Mouse (Mus musculus): ENCODE measurements around the gene Rasgef1b. TPM values are rescaled to one million over a fixed set of nuclear protein-coding genes. Genes with fewer than 3 reads are reported as not detected.

The Rasgef1b gene
- polyA plus RNA-seq, 1 experiment from 2014 or later: 13.3 TPM

DNA sequence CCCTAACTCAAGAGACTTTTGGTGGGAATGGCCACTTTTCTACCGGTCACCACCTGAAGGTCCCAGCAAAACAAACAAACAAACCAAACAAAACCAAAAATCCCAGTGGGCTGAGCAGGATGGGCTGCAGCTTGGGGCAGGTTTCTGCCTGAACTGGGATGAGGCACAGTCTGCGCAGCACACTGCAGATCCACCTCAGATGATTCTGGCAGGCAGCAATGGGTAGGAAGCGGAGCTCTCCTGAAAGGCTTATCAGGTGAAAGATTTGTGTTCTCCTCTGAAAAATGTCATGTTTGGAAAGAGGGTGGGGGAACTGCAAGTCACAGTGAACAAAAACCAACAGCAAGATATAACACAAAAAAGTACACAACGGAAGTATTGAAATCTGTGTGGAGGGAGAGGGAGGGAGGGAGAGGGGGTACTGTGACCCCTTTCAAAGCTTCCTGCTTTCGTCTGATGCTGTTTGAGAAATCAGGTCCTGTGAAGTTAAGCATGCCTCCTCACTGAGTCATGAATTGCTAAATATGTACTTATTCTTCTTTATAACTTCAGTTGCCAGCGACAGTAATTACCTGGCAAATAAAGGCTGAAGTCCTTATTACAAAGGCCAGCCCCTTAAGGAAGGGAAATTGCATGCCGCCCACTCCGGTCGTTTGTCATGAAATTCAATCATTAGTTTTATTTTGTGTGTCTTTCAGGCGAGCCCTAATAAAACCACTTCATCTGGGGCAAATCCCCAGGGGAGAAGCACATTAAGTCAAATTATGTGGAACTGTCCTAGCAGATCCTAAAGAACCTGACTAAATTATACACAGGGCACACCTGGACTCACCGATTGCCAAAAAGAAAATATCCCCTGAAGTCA, 491.7 kb downstream of the Rasgef1b start:
- no peak overlapping the region for H3K9ac ChIP-seq (ENCODE audit: low read depth, low read length)
- no peak overlapping the region for H3K4me2 ChIP-seq
- H3K27ac ChIP-seq (ENCODE audit: low read depth, low read length): no peak overlapping the region
- H3K36me3 ChIP-seq (ENCODE audit: control insufficient read depth, insufficient read depth, low read length): peaks cover 29% of the 10 kb centered on the region
- WGBS: 83% methylated on average over 11 of the region's 11 CpGs
- ATAC-seq (replicated peaks; ENCODE audit: low FRiP score): no peak
- H3K4me1 ChIP-seq (replicated peaks; ENCODE audit: control insufficient read depth, insufficient read depth, low read length): no peaks in the 10 kb centered on the region
- no peak for DNase-seq (ENCODE audit: low spot score)
- H3K27me3 ChIP-seq (replicated peaks; ENCODE audit: control insufficient read depth, insufficient read depth, low read length): no peaks in the 10 kb centered on the region
- H3K9me3 ChIP-seq (ENCODE audit: control insufficient read depth, low read length): no peaks in the 10 kb centered on the region
- H3K4me3 ChIP-seq (ENCODE audit: low read depth, low read length): no peak overlapping the region

DNA sequence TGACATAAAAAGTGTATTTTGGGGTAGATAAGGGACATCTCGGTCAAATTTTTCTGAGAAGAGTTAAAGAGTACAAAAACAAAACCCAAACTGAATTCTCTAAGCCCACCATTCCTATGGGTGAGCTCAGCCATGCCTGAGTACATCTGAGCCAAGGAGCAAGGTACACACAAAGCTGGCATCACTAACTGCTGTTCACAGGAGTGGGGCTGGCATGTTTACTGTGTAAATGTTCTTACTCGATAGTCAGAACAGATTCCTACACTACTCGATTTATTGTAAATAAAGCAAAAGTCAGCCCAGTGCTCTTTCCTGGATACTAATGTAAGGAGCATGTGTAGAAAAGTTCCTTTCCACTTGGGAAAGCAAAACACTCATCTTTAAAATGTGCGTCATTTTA, 492.4 kb downstream of the Rasgef1b start:
- no peak overlapping the region for H3K4me3 ChIP-seq (ENCODE audit: low read depth, low read length)
- no peak for ATAC-seq (replicated peaks; ENCODE audit: low FRiP score)
- H3K9ac ChIP-seq (ENCODE audit: low read depth, low read length): no peak overlapping the region
- 84% methylated on average over 4 of the region's 4 CpGs for WGBS
- H3K9me3 ChIP-seq (ENCODE audit: control insufficient read depth, low read length): no peaks in the 10 kb centered on the region
- DNase-seq (ENCODE audit: low spot score): no peak
- H3K36me3 ChIP-seq (ENCODE audit: control insufficient read depth, insufficient read depth, low read length): peaks cover 30% of the 10 kb centered on the region
- no peaks in the 10 kb centered on the region for H3K27me3 ChIP-seq (replicated peaks; ENCODE audit: control insufficient read depth, insufficient read depth, low read length)
- no peak overlapping the region for H3K27ac ChIP-seq (ENCODE audit: low read depth, low read length)
- no peak overlapping the region for H3K4me2 ChIP-seq
- no peaks in the 10 kb centered on the region for H3K4me1 ChIP-seq (replicated peaks; ENCODE audit: control insufficient read depth, insufficient read depth, low read length)

DNA sequence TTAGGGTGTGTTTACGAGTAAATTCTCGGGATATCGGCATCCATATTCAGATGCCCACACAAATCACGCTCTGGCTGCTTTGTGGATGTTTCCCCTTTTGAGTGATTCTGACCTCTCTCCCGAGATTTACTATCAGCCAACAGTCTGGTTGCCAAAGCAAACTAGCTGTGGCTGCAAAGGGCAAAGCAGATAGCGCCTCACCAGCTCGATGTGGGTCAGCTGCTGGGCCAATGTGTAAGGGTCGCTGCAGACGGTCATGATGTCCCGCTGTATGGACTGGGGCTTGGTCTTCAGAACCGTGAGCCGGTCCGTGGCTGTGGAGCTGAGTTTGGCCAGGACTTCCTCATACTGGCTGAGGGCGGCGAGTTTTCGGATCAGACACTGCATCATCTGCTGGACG, 494.6 kb downstream of the Rasgef1b start:
- H3K9ac ChIP-seq (ENCODE audit: low read depth, low read length): no peak overlapping the region
- H3K27me3 ChIP-seq (replicated peaks; ENCODE audit: control insufficient read depth, insufficient read depth, low read length): no peaks in the 10 kb centered on the region
- WGBS: 86% methylated on average over 17 of the region's 17 CpGs
- no peak overlapping the region for H3K4me2 ChIP-seq
- DNase-seq (ENCODE audit: low spot score) (no peak), ATAC-seq (replicated peaks; ENCODE audit: low FRiP score) (no peak)
- H3K4me1 ChIP-seq (replicated peaks; ENCODE audit: control insufficient read depth, insufficient read depth, low read length): no peaks in the 10 kb centered on the region
- H3K4me3 ChIP-seq (ENCODE audit: low read depth, low read length): no peak overlapping the region
- H3K27ac ChIP-seq (ENCODE audit: low read depth, low read length): no peak overlapping the region
- no peaks in the 10 kb centered on the region for H3K9me3 ChIP-seq (ENCODE audit: control insufficient read depth, low read length)
- H3K36me3 ChIP-seq (ENCODE audit: control insufficient read depth, insufficient read depth, low read length): peaks cover 20% of the 10 kb centered on the region; the same call in 1 of the 2 replicates

DNA sequence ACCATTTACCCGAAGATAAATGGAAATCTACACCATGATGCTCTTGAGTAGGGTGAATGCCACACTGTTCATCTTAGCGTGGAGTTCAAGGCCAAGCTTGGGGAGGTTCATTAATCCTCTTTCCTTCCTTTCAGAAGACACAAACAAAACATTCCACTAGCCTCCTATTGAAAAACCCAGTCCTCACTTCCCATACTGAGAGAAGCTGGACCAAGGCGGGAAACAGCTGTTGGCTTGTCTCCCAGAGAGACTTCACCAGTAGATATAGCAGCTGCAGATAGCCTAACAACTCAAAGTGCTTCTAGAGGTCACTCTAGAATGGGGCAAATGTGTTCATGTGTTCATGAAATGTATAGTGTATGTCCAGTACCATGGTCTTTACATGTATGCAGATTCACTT, 495.7 kb downstream of the Rasgef1b start:
- Histone ChIP-seq H3K4me3 (ENCODE audit: low read depth, low read length) (no peak overlapping the region), H3K9me3 (ENCODE audit: control insufficient read depth, low read length) (no peaks in the 10 kb centered on the region), H3K27ac (ENCODE audit: low read depth, low read length) (no peak overlapping the region), H3K4me2 (no peak overlapping the region), H3K36me3 (ENCODE audit: control insufficient read depth, insufficient read depth, low read length) (peaks cover 23% of the 10 kb centered on the region; the same call in 1 of the 2 replicates), H3K27me3 (replicated peaks; ENCODE audit: control insufficient read depth, insufficient read depth, low read length) (no peaks in the 10 kb centered on the region), H3K4me1 (replicated peaks; ENCODE audit: control insufficient read depth, insufficient read depth, low read length) (no peaks in the 10 kb centered on the region), H3K9ac (ENCODE audit: low read depth, low read length) (no peak overlapping the region)
- ATAC-seq (replicated peaks; ENCODE audit: low FRiP score): no peak
- DNase-seq (ENCODE audit: low spot score): no peak
- 80% methylated on average over 3 of the region's 3 CpGs for WGBS

DNA sequence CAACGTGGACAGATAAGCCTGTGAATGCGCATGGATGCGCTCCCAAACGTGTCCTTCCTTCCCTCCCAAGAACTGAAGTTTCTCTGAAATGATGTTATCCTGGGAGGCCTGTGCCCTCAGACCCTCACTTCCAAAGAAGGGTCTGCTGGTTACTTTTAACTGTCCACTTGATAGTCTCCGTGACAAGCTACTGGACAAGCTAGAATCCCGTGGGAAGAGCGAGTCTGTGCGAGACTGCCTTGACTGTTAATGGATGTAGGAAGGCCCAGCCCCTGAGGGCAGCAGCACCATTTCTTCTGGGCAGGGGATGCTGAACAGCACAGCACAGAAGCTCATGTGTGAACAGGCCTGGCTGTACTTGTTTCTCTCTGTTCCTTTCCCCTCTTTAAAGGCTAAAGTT, 496.5 kb downstream of the Rasgef1b start:
- Histone ChIP-seq H3K4me1 (replicated peaks; ENCODE audit: control insufficient read depth, insufficient read depth, low read length) (no peaks in the 10 kb centered on the region), H3K27me3 (replicated peaks; ENCODE audit: control insufficient read depth, insufficient read depth, low read length) (no peaks in the 10 kb centered on the region), H3K9me3 (ENCODE audit: control insufficient read depth, low read length) (no peaks in the 10 kb centered on the region), H3K27ac (ENCODE audit: low read depth, low read length) (no peak overlapping the region), H3K4me3 (ENCODE audit: low read depth, low read length) (no peak overlapping the region), H3K9ac (ENCODE audit: low read depth, low read length) (no peak overlapping the region), H3K4me2 (no peak overlapping the region), H3K36me3 (ENCODE audit: control insufficient read depth, insufficient read depth, low read length) (peaks cover 28% of the 10 kb centered on the region)
- ATAC-seq (replicated peaks; ENCODE audit: low FRiP score) (no peak), DNase-seq (ENCODE audit: low spot score) (no peak)
- WGBS: 85% methylated on average over 8 of the region's 8 CpGs

DNA sequence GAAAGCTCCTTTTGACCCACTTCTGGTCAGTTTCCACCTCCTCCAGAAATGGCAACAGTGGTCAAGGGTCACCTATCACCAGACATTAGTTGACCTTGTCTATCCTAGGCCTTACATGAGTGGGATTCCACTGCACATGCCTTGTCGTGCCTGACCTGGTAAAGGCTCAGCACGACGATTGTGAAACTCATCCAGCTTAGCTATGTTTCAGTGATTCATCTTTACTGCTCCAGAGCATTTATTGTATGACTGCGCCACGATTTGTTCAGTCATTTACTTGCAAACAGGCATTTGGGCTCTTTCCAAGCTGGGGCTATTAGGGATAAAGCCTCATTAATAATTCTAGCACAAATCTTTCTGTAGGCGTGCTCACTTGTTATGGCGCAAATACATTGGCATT, 498.4 kb downstream of the Rasgef1b start:
- H3K9me3 ChIP-seq (ENCODE audit: control insufficient read depth, low read length): no peaks in the 10 kb centered on the region
- ATAC-seq (replicated peaks; ENCODE audit: low FRiP score): no peak
- peaks cover 33% of the 10 kb centered on the region for H3K36me3 ChIP-seq (ENCODE audit: control insufficient read depth, insufficient read depth, low read length)

DNA sequence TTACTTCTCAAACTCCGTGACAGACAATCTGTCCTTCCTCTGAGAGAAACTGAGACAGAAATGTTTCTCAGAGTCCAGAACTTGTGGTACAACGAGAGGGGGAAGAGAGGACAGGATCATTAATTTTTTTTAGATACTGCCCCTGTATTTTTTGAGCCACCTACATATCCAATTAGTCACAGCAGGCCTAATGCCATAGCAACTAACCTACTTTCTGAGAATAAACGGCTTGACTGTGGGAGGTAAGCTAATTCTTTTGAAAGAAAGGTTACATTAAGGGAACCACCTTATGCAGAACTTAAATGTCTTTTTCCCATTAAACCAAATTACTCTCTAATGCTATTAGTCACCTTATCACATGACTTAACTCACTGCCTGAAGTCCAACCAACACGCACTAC, 501.5 kb downstream of the Rasgef1b start:
- no peaks in the 10 kb centered on the region for H3K27me3 ChIP-seq (replicated peaks; ENCODE audit: control insufficient read depth, insufficient read depth, low read length)
- ATAC-seq (replicated peaks; ENCODE audit: low FRiP score) (no peak), DNase-seq (ENCODE audit: low spot score) (no peak)
- H3K4me1 ChIP-seq (replicated peaks; ENCODE audit: control insufficient read depth, insufficient read depth, low read length): no peaks in the 10 kb centered on the region
- H3K9me3 ChIP-seq (ENCODE audit: control insufficient read depth, low read length): no peaks in the 10 kb centered on the region
- H3K9ac ChIP-seq (ENCODE audit: low read depth, low read length): no peak overlapping the region
- H3K27ac ChIP-seq (ENCODE audit: low read depth, low read length): no peak overlapping the region
- no peak overlapping the region for H3K4me3 ChIP-seq (ENCODE audit: low read depth, low read length)
- WGBS: 87% methylated on average over 4 of the region's 4 CpGs
- peaks cover 27% of the 10 kb centered on the region for H3K36me3 ChIP-seq (ENCODE audit: control insufficient read depth, insufficient read depth, low read length)
- H3K4me2 ChIP-seq: no peak overlapping the region

More for the DNA sequence above, 498.4 kb downstream of the Rasgef1b start:
- 91% methylated on average over 7 of the region's 7 CpGs for WGBS
- Histone ChIP-seq H3K27me3 (replicated peaks; ENCODE audit: control insufficient read depth, insufficient read depth, low read length) (no peaks in the 10 kb centered on the region), H3K9ac (ENCODE audit: low read depth, low read length) (no peak overlapping the region), H3K4me1 (replicated peaks; ENCODE audit: control insufficient read depth, insufficient read depth, low read length) (no peaks in the 10 kb centered on the region), H3K4me3 (ENCODE audit: low read depth, low read length) (no peak overlapping the region), H3K27ac (ENCODE audit: low read depth, low read length) (no peak overlapping the region), H3K4me2 (no peak overlapping the region)
- no peak for DNase-seq (ENCODE audit: low spot score)

DNA sequence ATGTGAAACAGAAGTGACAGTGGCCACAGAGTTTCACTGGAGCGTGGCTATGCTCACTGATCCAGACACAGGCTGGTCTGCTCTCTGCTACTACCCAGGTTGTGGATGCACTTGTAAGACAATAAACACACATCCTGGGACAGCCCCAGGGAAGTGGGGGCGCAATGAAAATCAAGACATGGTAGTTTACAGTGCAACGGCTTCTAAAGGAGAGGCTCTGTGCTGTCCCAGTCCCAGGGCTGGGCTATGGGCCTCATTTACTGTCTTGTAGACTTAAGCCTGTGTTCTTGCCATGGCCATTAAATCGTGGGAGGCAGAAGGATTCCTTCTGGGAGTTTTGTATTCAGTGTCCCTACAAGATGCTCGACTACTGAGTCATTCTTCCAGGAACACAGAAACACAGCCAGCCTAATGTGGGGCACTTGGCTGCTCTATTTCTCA, 504.3 kb downstream of the Rasgef1b start:
- ATAC-seq (replicated peaks; ENCODE audit: low FRiP score): no peak
- no peaks in the 10 kb centered on the region for H3K9me3 ChIP-seq (ENCODE audit: control insufficient read depth, low read length)
- no peak overlapping the region for H3K4me3 ChIP-seq (ENCODE audit: low read depth, low read length)
- peaks cover 37% of the 10 kb centered on the region for H3K36me3 ChIP-seq (ENCODE audit: control insufficient read depth, insufficient read depth, low read length)
- H3K27ac ChIP-seq (ENCODE audit: low read depth, low read length): no peak overlapping the region
- H3K9ac ChIP-seq (ENCODE audit: low read depth, low read length): no peak overlapping the region
- no peak for DNase-seq (ENCODE audit: low spot score)
- 72% methylated on average over 5 of the region's 5 CpGs for WGBS
- H3K4me2 ChIP-seq: no peak overlapping the region
- H3K27me3 ChIP-seq (replicated peaks; ENCODE audit: control insufficient read depth, insufficient read depth, low read length): no peaks in the 10 kb centered on the region
- H3K4me1 ChIP-seq (replicated peaks; ENCODE audit: control insufficient read depth, insufficient read depth, low read length): no peaks in the 10 kb centered on the region

DNA sequence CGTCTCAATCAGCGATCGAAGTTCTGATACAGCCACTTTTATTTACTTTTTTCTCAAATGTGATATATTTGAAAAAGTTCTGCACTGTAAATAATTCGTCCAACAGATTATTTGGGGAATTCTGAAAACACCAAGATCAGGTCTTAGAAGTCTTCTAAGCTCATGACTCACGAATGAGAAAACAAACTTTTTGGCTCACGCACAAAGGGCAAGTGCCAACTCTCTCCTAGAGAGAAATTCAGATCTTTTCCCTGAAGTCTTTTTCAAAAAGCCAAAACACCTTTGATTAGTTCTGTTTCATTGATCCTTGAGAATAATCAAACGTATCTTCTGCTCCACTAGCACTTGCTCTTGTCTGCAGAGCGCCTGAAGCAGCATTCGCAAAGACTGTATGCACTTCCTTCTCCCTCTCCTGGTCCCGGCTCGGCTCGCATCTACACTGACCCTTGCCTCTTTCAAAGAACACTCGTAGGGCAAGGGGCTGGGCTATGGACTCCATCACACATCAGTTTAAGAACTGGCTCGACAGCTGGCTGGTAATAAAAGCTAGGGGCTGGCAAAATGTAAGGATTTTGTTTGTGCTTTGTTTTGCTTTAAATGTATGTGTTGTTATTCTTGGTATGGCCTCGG, 504.9 kb downstream of the Rasgef1b start:
- 81% methylated on average over 15 of the region's 15 CpGs for WGBS

More for the DNA sequence above, 504.9 kb downstream of the Rasgef1b start:
- no peak for ATAC-seq (replicated peaks; ENCODE audit: low FRiP score)
- H3K9ac ChIP-seq (ENCODE audit: low read depth, low read length): no peak overlapping the region
- no peaks in the 10 kb centered on the region for H3K27me3 ChIP-seq (replicated peaks; ENCODE audit: control insufficient read depth, insufficient read depth, low read length)
- no peak for DNase-seq (ENCODE audit: low spot score)
- no peaks in the 10 kb centered on the region for H3K4me1 ChIP-seq (replicated peaks; ENCODE audit: control insufficient read depth, insufficient read depth, low read length)
- H3K27ac ChIP-seq (ENCODE audit: low read depth, low read length): no peak overlapping the region
- peaks cover 32% of the 10 kb centered on the region for H3K36me3 ChIP-seq (ENCODE audit: control insufficient read depth, insufficient read depth, low read length)
- H3K4me3 ChIP-seq (ENCODE audit: low read depth, low read length): no peak overlapping the region
- H3K4me2 ChIP-seq: no peak overlapping the region
- no peaks in the 10 kb centered on the region for H3K9me3 ChIP-seq (ENCODE audit: control insufficient read depth, low read length)

Measured in liver, embryonic 11.5 days (tissue).